Mouse (Mus musculus): Measurements from ENCODE around the gene Clec12a.

Gene Clec12a

GRCm38 (mm10) chr6:129380454-129380853, 38.0 kb downstream of the Clec12a start:
- DNase-seq = no peak

GRCm38 (mm10) chr6:129381736-129382135, 39.2 kb downstream of the Clec12a start:
- no peak for DNase-seq

GRCm38 (mm10) chr6:129383466-129383865, 41.0 kb downstream of the Clec12a start:
- no peak for DNase-seq

DNA sequence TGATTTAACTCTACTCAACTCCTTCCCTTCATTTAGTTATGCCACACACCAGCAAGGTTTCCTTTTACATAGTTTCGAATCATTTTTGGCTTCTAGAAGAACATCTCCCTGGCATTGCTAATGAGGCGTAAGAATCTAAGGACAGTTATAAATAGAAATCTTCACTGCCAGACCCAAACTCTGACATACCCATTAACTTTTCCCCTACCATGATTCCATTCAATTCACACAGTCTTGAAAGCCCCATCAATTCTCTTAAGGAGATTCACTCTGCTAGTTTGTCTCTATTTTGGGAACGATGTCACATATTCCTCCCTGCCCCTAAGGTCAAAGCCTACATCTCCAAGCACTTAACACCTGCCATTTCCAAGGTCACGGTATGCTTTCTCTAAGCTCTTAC, 42.5 kb downstream of the Clec12a start:
- no peak for DNase-seq

DNA sequence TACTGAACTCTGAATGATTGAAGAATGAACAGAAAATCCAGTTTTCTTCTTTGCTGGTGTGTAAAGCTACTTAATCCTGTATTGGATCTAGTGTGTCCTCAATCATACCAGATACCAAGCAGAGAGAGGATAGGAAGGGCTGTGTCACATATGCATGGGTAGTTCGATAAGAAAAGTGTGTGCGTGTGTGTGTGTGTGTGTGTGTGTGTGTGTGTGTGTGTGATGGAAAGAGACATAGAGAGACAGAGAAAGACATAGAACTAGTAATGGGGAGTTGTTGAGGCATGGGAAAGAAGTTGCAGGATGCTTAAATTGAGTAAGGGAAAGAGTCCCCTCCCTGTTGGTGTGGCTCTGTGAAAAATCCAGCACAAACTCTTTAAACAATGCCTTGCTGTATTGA, 43.3 kb downstream of the Clec12a start, which contains the start of gene Clec12b:
TSS of gene Clec12b (minus strand) at position 101 of the 400 bp plus-strand sequence.
- no peak for DNase-seq

DNA sequence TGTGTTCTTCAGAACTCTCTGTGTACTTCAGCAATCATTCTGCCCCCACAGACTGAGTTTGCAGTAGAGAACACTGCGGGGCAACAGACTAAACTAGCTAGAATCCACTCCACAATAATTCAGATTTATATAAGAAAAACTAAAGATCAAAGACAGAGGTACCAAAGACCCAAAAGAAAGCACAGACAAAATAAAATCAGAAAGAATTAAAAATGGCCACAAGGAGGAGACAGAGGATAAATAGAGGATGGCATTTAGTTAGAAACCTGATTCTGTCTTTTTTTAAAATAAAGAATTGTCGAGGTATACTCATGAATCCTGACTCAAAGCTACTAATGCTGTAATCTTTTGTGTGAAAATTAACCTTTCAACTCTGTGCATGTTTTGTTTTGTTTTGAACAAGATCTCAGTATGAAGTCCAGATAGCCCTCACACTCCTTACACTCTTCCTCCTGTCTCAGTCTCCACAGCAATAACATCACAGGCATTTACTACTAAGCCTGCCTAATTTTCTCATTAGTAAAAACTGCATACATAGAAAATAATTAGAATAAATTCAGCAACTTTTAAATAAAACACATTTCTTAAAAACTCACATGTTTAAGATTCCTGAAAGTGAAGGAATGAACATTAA, 50.7 kb downstream of the Clec12a start:
- DNase-seq = no peak

DNA sequence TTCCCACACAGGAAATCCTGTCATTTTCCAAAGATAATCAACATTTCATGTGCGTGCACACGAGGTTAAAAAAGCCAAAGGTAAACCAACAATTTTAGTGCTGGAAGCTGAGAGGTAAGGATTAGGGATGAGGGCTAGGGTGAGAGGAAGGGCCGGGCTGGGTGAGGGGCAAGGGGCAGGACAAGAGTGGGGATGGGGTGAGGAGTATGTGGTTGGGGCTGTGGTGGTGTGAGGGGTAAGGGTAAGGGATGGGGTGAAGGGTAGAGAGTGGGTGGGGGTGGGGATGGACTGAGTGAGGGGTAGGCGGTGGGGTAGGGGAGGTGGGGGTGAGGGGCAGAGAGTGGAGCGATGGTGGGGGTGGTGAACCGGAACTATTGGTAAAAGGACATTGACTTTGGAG, 51.2 kb downstream of the Clec12a start:
- no peak for DNase-seq

GRCm38 (mm10) chr6:129396997-129397396, 54.5 kb downstream of the Clec12a start, which contains the start of gene Clec1b:
TSS of gene Clec1b (plus strand) at chr6:129397297.
- no peak for DNase-seq

DNA sequence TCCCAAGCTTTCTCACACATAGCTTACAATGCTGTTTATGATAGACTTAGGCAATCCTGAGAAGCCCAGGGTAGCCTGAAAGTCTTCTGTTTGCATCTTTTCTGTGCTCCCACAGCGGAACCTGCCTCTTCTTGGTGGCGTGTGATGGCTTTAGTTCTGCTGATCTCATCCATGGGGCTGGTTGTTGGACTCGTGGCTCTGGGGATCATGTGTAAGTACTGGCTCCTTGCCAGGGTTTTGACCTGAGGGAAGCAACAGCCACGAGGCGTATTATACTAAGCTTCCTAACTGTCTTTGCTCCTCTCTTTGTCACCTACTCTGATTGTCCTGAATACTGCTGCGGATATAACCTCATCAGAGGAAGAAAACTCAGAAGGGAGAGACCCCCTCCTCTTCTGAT, 57.5 kb downstream of the Clec12a start:
- peak; percentile 71 to 84 for DNase-seq

GRCm38 (mm10) chr6:129402404-129402803, 59.9 kb downstream of the Clec12a start:
- no peak for DNase-seq

DNA sequence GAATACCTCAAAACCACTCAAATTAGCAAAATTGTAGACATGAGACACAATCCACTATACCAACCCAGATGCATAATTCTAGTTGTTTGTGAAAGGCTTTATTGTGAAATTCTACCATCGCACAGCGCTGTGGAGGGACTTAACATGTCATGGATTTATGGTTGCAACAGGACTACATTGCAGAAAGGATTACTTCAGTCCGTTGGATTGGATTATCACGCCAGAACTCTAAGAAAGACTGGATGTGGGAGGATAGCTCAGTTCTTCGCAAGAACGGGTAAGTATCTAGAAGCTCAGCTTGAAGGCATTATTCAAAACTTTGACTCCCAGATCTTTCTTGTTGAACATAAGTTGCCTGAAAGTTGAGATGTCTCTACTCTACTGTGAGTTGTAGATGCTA, 60.9 kb downstream of the Clec12a start:
- no peak for DNase-seq

DNA sequence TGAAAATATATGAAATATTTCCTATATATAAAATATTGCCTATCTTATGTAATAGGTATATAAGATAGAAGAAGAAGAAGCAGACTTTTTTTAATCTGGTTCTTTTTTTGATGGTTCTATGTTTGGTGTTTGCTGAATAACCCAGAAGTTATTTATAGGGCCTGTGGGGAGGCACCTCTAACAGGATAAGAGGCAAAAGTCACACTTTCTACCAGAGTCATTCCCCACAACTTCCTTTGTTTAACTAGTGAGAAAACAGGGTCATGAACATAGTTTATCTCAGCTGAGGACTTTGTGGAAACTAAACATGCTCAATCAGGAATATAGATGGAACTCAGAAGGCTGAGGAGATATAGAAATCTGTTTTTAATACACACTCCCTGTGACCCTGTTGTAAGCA, 63.5 kb downstream of the Clec12a start:
- no peak for DNase-seq

GRCm38 (mm10) chr6:129407324-129407723, 64.8 kb downstream of the Clec12a start:
- no peak for DNase-seq

DNA sequence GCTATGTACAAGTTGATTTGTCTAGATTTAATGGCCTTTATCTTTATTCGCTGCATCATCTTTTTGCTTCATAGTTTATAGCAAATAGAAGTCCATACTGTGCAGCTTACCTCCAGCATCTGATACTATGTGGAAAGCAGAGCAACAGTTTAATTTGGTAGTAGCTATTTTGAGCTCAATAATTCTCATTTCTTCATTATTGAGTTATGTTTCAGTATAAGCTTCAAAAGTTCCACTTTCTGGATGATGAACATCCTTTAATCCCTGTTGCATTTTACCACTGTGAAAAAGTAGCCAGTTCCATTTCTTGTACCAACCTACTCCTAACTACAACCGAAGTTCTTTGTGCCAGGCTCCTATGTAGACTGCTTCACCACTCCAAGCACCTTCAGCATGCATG, 66.1 kb downstream of the Clec12a start, which contains the start of gene Clec9a:
TSS of gene Clec9a (plus strand) at position 301 of the 400 bp plus-strand sequence.
- DNase-seq = no peak

- no peak for DNase-seq
Measured at GRCm38 (mm10) chr6:129414177-129414576, 71.7 kb downstream of the Clec12a start.
